Mouse (Mus musculus): ENCODE measurements around the gene Lca5l. TPM values are rescaled to one million over a fixed set of nuclear protein-coding genes. Genes with fewer than 3 reads are reported as not detected.

Lca5l gene
- polyA plus RNA-seq, 1 experiment, result 2.0 TPM

DNA sequence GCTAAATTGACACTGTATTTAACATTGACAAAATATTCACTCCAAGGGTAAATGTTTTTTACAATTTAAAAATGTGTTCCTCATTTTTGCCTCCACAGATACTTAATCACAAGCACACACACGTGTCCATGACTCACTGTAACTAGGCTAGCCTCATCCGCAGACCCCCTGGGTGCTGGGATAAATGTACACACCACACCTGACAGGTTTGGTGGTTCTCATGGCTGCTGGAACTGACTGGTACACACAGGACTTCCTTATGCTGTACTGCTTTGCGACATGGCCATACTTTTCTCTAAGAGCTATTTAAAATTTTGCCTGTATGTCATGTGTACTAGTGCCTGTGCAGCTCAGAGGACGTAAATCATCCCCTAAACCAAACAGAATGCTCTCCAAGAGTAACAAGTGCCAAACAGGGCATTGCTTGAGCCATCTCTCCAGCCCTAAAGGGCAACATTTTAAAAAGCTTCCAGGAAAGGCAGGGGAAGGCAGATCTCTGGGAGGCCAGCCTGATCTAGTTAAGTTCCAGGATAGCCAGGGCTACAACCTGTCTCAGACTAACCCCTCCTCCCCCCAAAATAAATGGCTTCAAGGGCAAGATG, 71.9 kb downstream of the Lca5l start:
- DNase-seq (ENCODE audit: low read depth), result no peak

DNA sequence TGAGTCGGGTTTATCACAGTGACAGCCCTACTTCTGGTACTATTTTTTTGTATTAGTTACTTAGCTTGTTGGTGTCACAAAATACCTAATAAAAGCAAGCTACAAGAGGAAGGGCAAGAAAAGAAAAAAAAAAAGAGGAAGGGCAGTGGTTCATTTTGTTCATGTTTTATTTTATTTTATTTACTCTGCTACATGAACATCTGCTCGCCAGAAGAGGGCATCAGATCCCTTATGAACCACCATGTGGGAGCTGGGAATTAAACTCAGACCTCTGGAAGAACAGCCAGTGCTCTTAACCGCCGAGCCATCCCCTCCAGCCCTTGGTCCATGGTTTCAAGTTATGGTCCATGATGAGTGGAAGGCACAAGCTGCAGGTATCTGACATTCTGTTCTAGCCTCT, 77.3 kb downstream of the Lca5l start:
- no peak for DNase-seq (ENCODE audit: low read depth)

GRCm38 (mm10) chr16:96112769-96113168, 79.3 kb downstream of the Lca5l start:
- no peak for DNase-seq (ENCODE audit: low read depth)

DNA sequence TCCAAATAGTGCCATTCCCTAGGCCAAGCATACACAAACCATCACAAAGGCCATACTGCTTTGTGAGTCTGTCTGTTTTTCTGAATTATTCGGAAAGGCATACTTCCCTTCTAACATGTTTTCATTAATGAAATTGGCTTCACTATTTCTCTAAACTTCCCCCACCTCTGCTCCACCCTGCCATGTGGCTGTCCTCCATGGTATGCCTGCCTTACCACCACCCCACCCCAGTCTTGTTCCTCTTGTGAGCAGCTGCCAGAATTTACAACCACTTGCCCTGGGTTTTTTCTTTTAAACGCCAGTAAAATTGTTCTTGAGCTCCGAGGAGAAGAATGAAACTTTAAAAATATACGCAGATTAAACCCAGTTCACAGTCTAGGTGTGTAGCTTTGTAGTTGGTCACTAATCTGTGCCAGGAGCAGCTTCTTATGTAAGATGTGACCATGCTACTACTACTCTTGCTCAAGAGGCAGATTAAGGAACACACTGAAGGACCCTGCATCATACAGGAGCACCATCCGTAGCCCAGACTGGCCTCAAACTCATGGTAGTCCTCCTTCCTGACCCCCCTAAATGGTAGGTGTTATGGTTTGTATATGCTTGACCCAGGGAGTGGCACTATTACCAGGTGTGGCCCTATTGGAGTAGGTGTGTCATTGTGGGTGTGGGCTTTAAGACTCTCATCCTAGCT, 81.3 kb downstream of the Lca5l start:
- no peak for DNase-seq (ENCODE audit: low read depth)

DNA sequence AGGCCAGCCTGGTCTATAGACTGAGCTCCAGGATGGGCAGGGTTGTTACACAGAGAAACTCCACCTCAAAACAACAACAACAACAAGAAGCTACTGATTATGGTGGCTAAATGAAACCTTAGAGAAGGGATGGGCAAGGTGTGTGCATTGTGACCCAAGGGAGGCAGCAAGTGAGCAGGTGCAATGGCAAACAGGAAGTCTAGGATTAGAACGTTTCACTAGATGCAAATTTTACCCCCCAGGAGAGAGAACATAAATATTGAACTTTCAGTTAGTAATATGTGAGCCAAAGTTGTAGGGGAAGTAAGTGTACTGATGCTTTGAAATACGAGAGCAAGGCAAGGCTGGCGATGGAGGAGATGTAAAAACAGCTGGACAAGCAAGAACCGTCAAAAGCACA, 82.4 kb downstream of the Lca5l start:
- no peak for DNase-seq (ENCODE audit: low read depth)

Other genes with a start within 250 kb of the Lca5l start
- 20.5 and 27.9 TPM in 2 replicates for gene Psmg1, start 201.3 kb downstream of the Lca5l start, polyA plus RNA-seq (2012; rRNA removed)
- gene Brwd1, start 109.7 kb downstream of the Lca5l start, polyA plus RNA-seq (2012; rRNA removed), result 34.0 and 36.2 TPM in 2 replicates
- 37.7 and 56.6 TPM in 2 replicates for gene Hmgn1, start 64.5 kb downstream of the Lca5l start, polyA plus RNA-seq (2012; rRNA removed)
- 60.5 and 88.6 TPM in 2 replicates for gene Wrb, start 46.9 kb downstream of the Lca5l start, polyA plus RNA-seq (2012; rRNA removed)
- gene Sh3bgr, start 8.2 kb upstream of the Lca5l start, polyA plus RNA-seq (2012; rRNA removed), result 17.8 and 22.4 TPM in 2 replicates
- gene B3galt5, start 43.5 kb upstream of the Lca5l start, polyA plus RNA-seq (2012; rRNA removed), result 0.01 and 0.03 TPM in 2 replicates

Data from gonadal fat pad, adult 2 months (tissue).